Mouse (Mus musculus): ENCODE data around the gene Gm45713. TPM values are rescaled to one million over a fixed set of nuclear protein-coding genes. Genes with fewer than 3 reads are reported as not detected.
"Not testable (repeated sequence)": the region's sequence is repeated elsewhere in the genome, so short reads cannot be mapped to it uniquely, and the experiment has no call there.

Gene Gm45713
- total RNA-seq, 2 experiments from 2014 or later: not detected

DNA sequence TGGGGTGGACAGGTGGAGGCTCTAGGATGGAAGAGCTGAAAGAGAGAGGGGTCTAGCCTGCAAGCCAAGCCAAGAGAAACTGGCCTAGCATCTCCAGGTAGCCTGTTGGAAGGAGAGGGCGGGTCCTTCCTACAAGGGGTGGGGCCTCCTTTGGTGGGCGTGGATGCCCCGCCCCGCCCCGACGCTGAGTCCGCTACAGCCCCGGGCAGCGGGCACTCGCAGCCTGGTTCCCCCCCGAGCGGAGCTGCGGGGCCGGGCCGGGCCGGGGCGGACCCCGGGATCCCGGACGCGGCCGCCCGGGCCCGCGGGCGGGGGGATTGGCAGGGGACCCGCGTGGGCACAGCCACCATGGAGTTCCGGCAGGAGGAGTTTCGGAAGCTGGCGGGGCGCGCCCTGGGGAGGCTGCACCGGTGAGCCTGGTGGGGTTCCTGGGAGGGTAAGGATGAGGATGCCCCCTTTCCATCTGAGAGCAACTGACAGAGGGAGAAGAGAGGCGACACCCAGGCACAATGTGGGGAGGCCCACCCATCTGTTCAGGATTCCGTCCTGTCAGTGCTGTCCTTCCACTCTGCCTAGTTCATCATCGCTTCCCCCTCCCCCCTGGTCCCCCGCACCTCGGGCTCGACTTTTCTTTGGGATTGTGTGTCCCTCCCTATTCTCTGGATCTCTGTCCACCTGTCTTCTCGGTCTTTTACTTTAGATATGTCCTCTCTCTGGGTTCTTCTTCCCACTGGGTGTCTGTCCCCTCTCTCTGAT is 27.9 kb upstream of the Gm45713 start, which contains the start of gene Slc17a7:
TSS of gene Slc17a7 (plus strand) at position 215 of the 756 bp plus-strand sequence.
- DNase-seq (ENCODE audit: low spot score in 2 of 2): no peak

DNA sequence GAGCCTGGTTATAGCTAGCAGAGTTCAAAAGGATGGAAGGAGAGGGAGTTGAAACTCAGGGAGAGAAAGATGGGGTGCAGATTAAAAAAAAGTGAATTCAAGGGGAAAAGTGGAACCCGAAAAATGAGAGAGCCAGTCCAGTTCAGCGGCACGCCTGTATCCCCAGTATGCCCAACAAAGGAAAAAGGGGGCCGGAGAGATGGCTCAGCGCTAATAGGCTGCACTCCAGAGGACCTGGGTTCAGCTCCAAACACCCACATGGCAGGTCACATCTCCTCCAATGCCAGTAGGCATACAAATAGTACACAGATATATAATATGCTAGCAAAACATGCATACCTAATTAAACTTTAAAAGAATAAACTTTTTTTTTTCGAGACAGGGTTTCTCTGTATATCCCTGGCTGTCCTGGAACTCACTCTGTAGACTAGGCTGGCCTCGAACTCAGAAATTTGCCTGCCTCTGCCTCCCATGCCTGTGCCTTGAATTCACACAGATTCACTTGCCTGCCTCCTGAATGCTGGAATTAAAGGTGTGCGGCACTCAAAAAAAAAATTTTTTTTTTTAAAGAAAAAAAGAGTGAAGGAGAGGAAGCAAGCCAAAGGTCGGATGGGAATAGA is 27.1 kb upstream of the Gm45713 start:
- DNase-seq (ENCODE audit: low spot score in 2 of 2): no peak

DNA sequence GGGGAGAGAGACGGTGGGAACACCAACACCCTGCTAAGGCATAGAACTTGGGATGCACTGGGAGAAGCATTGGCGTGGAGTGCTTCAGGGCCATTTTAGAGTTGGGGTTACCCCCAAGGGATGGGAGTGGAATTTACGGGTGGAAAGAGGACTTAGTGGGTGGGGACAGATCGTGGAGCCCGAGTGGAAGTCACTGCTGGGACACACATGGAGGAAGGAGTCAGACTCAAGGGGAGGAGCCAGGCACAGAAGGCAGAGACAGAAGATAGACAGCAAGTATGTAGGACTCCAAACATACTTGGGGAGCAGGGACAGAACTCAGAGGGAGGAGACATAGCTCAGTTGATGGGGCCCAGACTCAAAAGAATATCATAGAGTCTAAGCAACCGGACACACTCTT is 26.5 kb upstream of the Gm45713 start:
- DNase-seq (ENCODE audit: low spot score in 2 of 2): no peak

DNA sequence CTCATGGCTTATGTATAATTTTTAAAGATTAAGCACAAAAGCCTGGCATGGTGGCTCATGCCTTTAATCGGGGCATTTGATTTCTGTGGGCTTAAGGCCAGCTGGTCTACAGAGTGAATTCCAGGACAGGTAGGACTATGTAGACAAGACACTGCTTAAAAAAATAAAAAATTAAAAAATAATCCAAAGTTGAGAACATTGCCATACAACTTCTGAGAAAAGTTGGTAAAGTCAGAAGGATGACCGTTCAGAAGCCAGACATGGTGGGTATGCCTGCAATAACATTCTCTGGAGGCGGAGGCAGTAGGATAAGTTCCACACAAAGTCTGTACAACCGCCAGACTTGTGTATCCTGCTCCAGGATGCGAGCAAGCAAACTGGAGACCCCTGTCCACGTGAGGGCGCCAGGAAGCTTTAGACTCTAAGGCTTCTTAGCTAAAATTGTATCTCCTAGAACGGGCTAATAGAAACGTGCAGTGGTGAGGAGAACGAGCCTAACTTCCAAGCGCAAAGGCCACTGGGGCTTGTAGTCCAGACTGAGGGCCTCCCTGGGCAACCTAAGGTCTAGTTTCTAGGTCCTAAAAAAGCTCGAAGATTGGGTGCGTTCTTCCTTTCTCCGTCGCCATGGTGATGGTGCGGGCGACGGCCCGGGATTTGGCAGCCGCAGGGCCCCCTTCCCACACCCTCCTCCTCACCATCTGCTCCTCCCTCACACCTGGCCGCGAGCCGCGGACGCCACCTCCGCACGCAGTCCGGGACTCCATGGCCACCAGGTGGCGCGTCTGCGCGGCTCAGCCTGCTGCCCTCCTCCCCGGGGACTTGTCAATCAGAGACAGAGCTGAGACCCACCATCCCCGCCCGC is 25.8 kb upstream of the Gm45713 start:
- DNase-seq (ENCODE audit: low spot score in 2 of 2): peak; percentile 68 to 72

DNA sequence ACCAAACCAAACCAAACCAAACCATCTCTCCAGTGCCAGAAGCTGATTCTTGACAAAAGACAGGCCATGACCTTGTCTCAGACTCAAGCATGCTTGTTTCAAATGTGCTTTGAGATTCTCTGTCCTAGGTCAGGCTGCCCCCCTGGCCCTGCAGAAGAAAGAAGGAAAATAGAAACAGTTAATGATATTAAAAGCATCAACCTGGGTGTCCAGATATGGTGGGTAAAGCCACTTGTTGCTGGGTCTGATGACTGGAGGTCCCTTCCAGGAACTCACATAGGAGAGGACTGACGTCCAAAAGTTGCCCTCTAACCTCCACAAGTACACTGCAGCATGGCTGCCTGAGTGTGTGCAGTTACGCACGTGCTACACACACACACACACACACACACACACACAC is 24.8 kb upstream of the Gm45713 start:
- no peak for DNase-seq (ENCODE audit: low spot score in 2 of 2)

DNA sequence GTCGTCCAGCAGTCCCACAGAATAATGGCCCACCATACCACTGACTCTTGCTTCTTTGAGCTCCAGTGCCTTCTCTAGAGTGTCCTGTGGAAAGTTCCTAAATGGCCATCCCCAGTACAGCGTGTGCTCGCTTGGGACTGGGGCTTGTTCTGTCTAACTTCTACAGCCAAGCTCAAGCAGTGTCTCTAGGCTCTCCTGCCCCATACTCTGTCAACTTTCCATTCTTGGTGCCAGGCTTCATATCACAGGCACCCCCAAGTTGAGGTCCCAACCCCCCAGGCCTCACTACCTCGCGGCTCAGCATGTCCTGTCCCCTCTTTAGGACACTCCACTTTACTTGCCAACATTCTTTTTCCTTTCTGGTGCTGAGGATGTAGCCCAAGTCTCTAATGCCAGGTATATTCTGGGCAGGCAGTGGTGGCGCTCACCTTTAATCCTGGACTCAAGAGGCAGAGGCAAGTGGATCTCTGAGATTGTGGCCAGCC is 24.3 kb upstream of the Gm45713 start:
- DNase-seq (ENCODE audit: low spot score in 2 of 2): no peak

DNA sequence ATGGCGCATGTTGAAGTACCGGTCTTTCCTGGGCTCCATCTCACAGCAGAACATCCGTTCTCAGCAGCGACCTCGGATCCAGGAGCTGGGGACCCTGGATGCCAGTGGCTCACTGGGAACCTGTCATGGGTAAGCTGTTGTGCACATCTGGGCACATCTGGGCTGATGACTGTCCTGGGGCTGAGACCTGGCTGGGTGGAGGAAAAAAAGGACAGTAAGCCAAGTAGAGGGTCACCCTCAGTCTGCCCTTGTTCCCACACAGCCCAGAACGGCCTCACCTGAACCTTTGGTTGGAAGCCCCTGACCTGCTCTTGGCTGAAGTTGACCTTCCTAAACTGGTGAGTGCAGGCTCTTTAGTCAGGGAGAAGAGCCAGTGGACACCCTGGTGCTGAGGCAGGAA is 23.0 kb upstream of the Gm45713 start:
- no peak for DNase-seq (ENCODE audit: low spot score in 2 of 2)

DNA sequence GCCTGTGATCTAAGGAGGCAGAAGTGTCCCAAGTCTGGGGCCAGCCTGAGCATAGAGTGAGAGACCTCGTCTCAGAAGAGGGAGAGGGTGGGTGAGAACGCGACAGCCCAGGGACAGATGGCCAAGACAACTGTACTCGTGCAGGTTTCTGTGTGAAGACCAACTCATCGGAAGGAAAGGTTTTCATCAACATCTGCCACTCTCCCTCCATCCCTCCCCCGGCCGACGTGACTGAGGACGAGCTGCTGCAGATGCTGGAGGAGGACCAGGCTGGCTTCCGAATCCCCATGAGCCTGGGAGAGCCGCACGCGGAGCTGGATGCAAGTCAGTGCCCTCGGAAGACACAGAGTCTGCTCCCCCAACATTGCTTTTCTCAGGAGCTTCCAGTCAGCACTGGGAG is 21.4 kb upstream of the Gm45713 start:
- no peak for DNase-seq (ENCODE audit: low spot score in 2 of 2)

DNA sequence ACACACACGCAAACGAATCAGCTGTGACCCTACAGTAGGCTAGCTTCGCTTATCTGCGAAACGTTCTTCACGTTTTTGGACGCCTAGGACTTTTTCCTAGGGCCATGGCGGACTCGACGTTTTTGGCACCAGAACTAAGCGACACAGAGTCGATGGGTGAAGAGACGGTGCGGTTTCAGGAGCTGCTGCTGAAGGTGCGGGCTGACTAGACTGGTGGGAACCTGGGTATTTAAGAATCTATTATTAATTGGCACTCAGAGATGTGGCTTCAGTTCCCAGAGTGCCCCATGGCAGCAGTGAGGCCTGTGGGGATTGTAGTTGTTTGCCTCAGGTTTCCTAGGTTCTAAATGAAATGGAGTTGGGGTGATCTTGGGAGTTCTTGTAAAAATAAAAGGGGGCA is 20.2 kb upstream of the Gm45713 start:
- no peak for DNase-seq (ENCODE audit: low spot score in 2 of 2)

DNA sequence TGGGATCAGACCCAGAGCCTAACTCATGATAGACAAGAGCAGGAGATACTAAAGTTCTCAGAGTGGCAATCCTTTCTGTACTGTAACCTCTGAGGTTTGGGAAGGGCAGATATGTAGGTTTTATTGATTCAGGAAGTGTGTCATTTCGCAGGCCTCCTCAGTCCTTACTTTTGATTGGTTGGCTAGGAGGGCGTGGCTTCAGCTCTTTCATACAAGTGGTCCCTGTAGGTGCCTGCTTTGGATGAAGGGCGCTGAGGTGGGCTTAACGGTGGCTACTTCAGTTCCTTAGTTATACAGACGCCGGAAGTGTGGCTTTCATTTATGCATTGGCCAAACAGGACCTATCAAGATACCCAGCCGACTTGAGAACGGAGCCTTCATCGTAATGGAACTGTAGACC is 19.6 kb upstream of the Gm45713 start:
- DNase-seq (ENCODE audit: low spot score in 2 of 2): no peak

DNA sequence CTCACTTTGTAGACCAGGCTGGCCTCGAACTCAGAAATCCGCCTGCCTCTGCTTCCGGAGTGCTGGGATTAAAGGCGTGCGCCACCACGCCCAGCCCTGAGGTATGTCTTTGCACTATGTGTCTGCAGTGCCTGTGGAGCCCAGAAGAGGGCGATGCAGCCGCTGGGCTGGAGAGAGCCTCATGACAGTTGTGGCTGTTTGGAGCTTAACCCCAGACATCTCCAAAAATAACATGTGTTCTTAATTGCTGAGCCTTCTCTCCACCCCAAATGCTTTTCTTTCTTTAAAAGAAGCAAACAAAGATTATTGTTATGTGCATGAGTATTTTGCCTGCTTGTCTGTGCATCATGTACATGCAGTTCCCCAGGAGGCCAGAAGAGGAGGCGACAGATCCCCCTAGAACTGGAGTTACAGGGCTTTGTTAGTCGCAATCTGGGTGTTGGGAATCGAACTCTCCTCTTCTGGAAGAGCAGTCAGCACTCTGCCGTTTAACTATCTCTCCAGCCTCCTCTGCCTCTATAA is 19.0 kb upstream of the Gm45713 start:
- DNase-seq (ENCODE audit: low spot score in 2 of 2): no peak

DNA sequence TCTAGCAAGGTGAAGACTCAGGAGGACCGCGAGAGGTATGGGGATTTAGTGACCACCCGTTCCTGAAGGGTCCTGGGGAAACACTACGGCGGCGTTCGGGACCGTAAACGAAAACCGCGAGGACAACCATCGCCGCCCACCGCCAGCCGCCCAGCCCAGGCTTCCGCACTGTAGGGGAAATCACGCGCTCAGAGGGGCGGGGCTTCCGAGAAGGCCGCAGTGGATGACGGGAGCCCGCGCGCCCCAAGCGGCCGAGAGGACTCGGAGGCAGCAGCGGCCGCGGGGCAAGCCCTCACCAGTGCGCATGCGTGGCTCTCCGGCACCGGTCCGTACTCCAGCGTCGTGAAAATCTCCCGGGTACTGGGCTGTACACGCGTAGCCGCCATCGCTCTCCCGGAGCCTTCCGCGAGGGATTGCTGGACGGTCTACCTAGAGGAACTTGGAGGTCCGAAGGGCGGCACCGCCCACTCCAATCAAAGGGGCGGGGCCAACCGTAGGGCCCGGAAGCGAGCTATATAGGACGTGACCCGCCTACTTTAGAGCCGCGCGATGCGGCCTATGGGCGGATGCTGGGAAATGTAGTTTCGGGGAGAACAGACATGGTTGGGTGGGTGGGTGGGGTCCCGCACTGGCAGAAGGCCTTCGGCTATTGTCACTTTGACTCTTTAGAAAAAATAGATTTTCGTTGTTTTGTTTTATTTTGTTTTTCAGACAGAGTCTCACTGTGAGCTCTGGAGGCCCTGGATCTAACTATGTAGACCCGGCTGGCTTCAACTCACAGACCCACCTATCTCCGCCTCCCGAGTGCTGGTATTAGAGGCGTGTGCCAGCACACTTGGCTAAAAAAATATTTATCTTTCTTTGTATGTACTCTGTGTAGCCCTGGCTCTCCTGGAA is 18.3 kb upstream of the Gm45713 start, which contains the start of the genes Pih1d1 and Aldh16a1:
TSS of gene Pih1d1 (plus strand) at position 208 of the 897 bp plus-strand sequence.
TSS of gene Aldh16a1 (minus strand) at position 489 of the 897 bp plus-strand sequence.
- peak; percentile 95 for DNase-seq (ENCODE audit: low spot score in 2 of 2)

DNA sequence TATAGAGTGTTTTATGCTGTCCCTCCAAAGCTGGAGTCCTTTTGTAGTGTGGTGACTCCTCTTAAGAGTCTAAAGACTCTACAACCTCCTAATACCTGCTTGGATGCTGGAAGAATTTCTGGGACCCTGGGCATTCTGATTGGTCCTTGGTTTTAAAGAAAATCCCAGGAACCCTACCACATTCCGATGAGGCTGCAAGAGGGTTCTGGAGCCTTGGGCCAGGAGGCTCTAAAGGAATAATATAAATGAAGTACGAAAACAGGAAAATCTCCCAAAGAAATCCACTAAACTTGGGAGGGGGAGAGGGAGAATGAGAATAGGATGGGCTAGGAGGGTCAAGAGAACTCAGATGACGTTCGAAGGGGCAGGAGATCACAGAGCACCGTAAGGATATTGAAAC is 17.6 kb upstream of the Gm45713 start:
- DNase-seq (ENCODE audit: low spot score in 2 of 2): no peak

DNA sequence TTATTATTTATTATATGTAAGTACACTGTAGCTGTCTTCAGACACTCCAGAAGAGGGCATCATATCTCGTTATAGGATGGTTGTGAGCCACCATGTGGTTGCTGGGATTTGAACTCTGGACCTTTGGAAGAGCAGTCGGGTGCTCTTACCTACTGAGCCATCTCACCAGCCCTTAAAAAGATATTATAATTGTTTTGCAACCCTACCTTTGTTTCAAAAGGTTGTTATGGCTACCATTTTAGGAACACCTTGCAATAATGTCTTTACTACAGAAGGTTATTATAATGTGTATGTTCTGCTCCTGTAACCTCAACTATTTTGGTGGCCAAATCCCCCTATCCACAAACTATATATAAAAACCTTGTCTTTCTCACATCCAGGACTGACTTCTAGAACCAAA is 17.0 kb upstream of the Gm45713 start:
- not testable (repeated sequence) for DNase-seq (ENCODE audit: low spot score in 2 of 2)

DNA sequence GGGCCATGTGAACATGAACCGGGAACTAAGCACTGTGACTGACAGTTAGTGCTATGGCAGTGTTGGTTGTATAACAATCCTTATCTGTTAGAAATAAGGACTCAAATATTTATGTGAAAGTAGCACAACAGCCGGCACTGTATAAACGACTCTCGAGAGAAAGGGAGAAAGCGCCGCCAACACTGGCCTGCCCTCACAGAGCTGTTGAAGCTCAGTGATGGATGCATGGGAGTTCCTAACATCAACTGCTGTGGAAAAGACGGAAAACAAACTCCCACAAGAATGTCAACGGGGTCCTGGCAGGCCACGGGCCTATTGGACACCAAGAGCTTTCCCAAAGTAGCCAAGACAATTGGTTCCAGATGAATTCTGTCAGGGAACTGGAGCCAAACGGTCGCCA is 15.3 kb upstream of the Gm45713 start:
- no peak for DNase-seq (ENCODE audit: low spot score in 2 of 2)

DNA sequence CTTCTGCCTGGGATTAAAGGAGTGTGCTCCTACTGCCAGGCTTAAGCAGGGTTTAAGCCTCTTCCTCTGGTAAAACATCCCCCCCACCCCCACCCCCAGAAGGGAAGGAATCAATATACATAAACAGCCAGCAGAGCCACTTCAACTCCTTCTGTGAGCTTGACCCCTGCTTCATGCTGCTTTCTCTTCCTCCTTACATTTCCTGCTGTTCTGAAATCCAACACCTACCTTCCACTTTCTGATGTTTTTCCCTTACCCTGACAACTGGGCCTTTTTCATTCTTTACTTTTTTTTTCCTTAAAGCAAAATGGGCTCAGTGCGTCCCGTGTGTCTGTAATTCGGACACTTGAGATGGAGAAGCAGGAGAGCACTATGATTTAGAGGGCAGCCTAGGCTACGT is 14.3 kb upstream of the Gm45713 start:
- DNase-seq (ENCODE audit: low spot score in 2 of 2): no peak

DNA sequence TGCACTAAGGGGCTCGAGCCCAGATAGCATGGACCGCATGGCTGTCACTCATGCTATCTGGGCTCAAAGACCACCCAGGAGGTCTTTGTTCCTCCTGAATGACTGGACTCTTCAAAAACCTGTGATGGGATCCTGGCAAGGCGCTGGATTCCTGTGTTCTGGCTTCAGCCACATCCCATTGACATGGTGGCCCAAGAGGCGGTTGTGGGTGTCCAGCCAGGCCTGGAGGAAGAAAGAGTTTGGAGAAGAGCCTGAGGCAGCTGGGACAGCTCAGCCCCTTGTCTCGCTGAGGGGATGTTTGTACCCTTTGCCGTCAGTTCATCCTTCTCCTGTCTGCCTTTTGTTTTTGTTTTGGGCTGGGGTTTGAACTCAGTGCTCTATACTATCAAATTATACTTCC is 13.5 kb upstream of the Gm45713 start:
- no peak for DNase-seq (ENCODE audit: low spot score in 2 of 2)

DNA sequence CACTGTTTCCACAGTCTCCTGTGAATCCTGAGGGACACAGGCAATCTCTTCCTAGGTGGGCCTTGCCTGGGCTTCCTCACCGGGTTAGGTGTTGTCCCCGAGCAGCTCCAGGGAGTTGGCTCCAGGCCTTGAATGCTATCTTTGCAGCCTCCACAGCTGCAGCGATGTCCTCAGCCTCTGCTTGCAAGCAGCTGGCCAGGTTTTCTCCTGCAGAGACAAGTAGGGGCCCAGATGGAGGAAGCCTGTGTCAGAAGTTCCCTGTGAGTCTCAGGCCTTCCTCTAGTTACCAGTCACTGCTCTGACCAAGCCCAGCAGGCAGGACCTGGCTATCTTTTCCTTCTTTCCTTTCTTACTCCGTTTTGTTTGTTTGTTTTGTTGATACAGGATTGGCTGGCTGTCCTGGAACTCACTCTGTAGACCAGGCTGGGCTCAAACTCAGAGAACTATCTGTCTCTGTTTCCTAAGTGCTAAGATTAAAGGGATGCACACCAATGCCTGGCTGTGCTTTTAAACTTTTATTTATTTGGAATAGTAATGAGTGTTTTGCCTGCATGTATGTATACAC is 12.6 kb upstream of the Gm45713 start:
- DNase-seq (ENCODE audit: low spot score in 2 of 2): no peak

DNA sequence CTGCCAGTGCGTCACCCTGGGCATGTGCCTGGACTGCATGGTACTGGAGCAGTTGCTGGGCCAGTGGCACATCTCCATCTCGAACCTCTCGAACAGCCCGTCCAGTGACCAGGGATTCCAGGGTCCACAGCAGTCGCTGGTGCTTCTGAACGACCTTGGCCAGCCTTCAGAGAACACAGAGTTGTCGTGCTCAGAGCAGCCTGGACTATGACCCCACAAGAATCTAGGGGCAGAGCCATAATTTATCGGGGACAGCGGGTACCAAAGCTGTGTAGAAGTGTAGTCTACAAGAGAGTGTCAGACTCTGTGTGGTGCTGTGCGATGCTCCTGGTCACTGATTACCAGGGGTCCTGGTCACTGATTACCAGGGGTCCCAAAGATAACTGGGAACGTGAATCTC is 11.9 kb upstream of the Gm45713 start:
- DNase-seq (ENCODE audit: low spot score in 2 of 2): no peak

DNA sequence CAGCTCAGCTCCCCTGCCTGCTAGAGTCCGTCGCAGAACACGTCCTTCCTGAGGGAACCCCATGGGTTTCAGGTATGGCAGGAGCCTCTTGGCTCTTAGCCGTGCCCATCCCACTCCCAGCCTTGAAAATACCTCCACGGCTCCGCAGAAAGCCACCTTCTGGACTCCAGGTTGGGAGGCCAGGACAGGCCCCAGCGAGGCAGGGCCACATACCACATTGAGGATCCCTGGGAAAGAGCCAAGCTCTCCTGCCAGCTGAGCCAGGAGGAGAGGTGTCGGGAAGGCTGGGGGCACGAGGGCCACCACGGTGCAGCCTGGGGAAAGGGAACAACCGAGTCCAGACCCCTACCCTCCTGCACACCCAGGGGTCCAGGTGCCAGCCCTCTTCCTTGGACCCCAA is 11.2 kb upstream of the Gm45713 start:
- DNase-seq (ENCODE audit: low spot score in 2 of 2): no peak

Measured in adrenal gland, postnatal 4 days (tissue).